Mouse (Mus musculus) lung, embryonic 14.5 days (tissue): ENCODE results near the gene H6pd. TPM values are rescaled to one million over a fixed set of nuclear protein-coding genes. Genes with fewer than 3 reads are reported as not detected.
A peak's percentile ranks its signal among the peaks of the same experiment; 100 is the strongest.

ENCODE experiments used
- ATAC-seq: fragments of 200-750 bp; cut with Nextera tagmentation; 2 replicates; pipeline ENCODE4 v1.8.0; 2017; ENCODE audit warnings: mild to moderate bottlenecking, moderate TSS enrichment, moderate library complexity; ENCODE audit not compliant: insufficient read depth
- DNase-seq: peaks from one replicate; pipeline ENCODE4 v3.0.0-alpha.2; 2015
- H3K27ac ChIP-seq: fragments of 300-500 bp; sonication (generic); 2 replicates; pipeline ENCODE4 v1.5.1; 2014; ENCODE audit warnings: low read depth, mild to moderate bottlenecking, moderate library complexity
- H3K27me3 ChIP-seq: fragments of 300-500 bp; sonication (generic); 2 replicates; pipeline ENCODE4 v1.6.1; 2014; ENCODE audit warnings: low read length, control low read depth; ENCODE audit not compliant: insufficient read depth
- H3K36me3 ChIP-seq: fragments of 300-500 bp; sonication (generic); 2 replicates; pipeline ENCODE4 v1.6.1; 2014; ENCODE audit warnings: control low read depth; ENCODE audit not compliant: insufficient read depth
- H3K4me1 ChIP-seq: fragments of 300-500 bp; sonication (generic); 2 replicates; pipeline ENCODE4 v1.6.1; 2014; ENCODE audit warnings: antibody characterized with exemption, control low read depth; ENCODE audit not compliant: insufficient read depth
- H3K4me2 ChIP-seq: fragments of 300-500 bp; sonication (generic); 2 replicates; pipeline ENCODE4 v1.6.1; 2014; ENCODE audit warnings: mild to moderate bottlenecking
- H3K4me3 ChIP-seq: fragments of 300-500 bp; sonication (generic); 2 replicates; pipeline ENCODE4 v1.5.1; 2014; ENCODE audit warnings: low read depth, low read length
- H3K9ac ChIP-seq: fragments of 300-500 bp; sonication (generic); 2 replicates; pipeline ENCODE4 v1.6.1; 2014
- H3K9me3 ChIP-seq: fragments of 300-500 bp; sonication (generic); 2 replicates; pipeline ENCODE4 v1.6.1; 2016; ENCODE audit warnings: low read depth, low read length, control low read depth
- CTCF ChIP-seq: IDR thresholded peaks from 2 replicates; pipeline ENCODE4 v1.5.1; 2016; ENCODE audit warnings: antibody characterized with exemption, low read depth
- WGBS: fragments of 180-500 bp; shearing (Covaris S2); extraction: QIAGEN DNeasy Blood & Tissue Kit; methylation state at CpG from one replicate; pipeline ENCODE4 v1.1.7; 2014; 5-methylcytosine and 5-hydroxymethylcytosine counted together
- polyA plus RNA-seq: library from polyadenylated mRNA; unstranded; fragments of >200 nt; fragmentation: Nextera tagmentation; extraction: Ambion mirVana; gene quantifications from 2 replicates; pipeline ENCODE4 v1.2.1, GENCODE M21; 2014

The H6pd gene
- polyA plus RNA-seq, 1 experiment from 2014 or later = 20.4 TPM

DNA sequence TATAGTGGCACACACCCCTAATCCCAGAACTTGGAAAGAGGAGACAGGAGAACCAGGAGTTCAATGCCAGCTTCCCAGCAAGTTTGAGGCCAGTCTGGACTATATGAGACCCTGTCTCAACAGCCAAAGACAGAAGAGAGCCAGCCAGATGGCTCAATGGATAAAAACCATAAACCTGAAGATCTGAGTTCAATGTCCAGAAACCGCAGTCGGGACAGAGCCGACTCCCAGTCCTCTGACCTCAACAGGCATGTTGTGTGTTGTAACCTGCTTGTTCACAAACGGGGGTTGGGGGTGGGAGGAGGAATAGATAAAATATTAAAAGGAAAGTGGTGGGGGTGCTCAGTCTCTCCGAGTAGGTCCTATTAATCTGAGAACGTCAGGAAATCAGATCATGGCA lies 43.6 kb downstream of the H6pd start:
- Histone ChIP-seq H3K36me3 (no peaks in the 10 kb centered on the region), H3K4me2 (no peak overlapping the region), H3K27ac (no peak overlapping the region), H3K4me3 (no peak overlapping the region), H3K27me3 (no peaks in the 10 kb centered on the region), H3K9me3 (no peaks in the 10 kb centered on the region), H3K9ac (no peak overlapping the region), H3K4me1 (0 out of 2 replicates have a peak, but pooled peaks cover 5% of the 10 kb centered on the region)
- no peak for ATAC-seq
- 62% methylated on average over 6 of the region's 6 CpGs for WGBS
- no peak for DNase-seq
- TF ChIP-seq CTCF = no peak

DNA sequence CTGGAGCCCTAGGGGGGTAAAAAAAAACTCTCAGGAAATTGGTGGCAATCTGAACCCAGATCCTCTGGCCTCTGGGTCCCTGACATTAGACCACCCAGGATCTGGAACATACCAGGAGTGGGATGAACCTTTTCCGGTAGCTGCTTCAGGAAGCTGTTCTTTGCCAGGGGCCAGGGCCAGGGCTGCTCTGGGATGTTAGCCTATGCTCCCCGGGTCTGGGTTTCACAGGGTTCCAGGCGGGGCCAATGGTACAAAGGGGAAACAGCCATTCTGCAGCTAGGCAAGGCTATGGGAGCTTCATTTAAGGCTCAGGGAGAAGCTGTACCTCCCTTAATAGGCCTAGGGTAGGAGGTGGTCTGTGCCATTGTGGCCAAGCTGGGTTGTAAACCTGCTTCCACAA lies 44.1 kb downstream of the H6pd start:
- WGBS = 60% methylated on average over 3 of the region's 3 CpGs
- no peak overlapping the region for H3K4me2 ChIP-seq
- ATAC-seq (no peak), DNase-seq (no peak)
- H3K9me3 ChIP-seq = no peaks in the 10 kb centered on the region
- TF ChIP-seq CTCF = no peak
- H3K27me3 ChIP-seq = no peaks in the 10 kb centered on the region
- H3K27ac ChIP-seq = no peak overlapping the region
- no peaks in the 10 kb centered on the region for H3K36me3 ChIP-seq
- H3K9ac ChIP-seq = no peak overlapping the region
- H3K4me3 ChIP-seq = no peak overlapping the region
- H3K4me1 ChIP-seq = 0 out of 2 replicates have a peak, but pooled peaks cover 5% of the 10 kb centered on the region

GRCm38 (mm10) chr4:149964285-149964684 lies 44.5 kb downstream of the H6pd start:
- DNase-seq (no peak), ATAC-seq (no peak)
- WGBS = 82% methylated on average over 8 of the region's 8 CpGs
- Histone ChIP-seq H3K4me3 (no peak overlapping the region), H3K4me2 (no peak overlapping the region), H3K9me3 (no peaks in the 10 kb centered on the region), H3K27ac (no peak overlapping the region), H3K4me1 (0 out of 2 replicates have a peak, but pooled peaks cover 5% of the 10 kb centered on the region), H3K27me3 (no peaks in the 10 kb centered on the region), H3K9ac (no peak overlapping the region), H3K36me3 (no peaks in the 10 kb centered on the region)
- no peak for TF ChIP-seq CTCF

DNA sequence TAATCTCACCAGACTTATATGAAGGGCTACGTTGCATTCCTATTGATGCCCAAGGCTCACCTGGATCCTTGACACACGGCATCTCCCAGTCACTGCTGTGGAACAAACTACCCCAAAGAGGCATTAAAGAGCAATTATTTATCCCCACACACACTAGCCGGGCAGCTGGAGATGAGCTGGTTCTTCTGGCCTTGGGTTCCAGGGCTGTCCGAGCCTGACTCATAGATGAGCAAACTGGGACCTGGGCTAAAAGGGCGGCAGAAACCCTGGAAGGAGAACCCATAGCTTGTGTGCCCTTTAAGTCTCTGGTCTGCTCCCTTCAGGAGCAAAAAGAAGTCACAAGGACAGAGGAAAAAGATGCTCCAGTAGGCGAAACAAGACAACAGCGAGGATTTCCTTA lies 48.4 kb downstream of the H6pd start:
- Histone ChIP-seq H3K36me3 (no peaks in the 10 kb centered on the region), H3K27me3 (peaks cover 20% of the 10 kb centered on the region), H3K9ac (no peak overlapping the region), H3K27ac (no peak overlapping the region), H3K4me2 (no peak overlapping the region), H3K4me3 (no peak overlapping the region), H3K9me3 (no peaks in the 10 kb centered on the region), H3K4me1 (no peaks in the 10 kb centered on the region)
- no peak for TF ChIP-seq CTCF
- no peak for DNase-seq
- WGBS = 83% methylated on average over 7 of the region's 7 CpGs
- ATAC-seq = no peak

DNA sequence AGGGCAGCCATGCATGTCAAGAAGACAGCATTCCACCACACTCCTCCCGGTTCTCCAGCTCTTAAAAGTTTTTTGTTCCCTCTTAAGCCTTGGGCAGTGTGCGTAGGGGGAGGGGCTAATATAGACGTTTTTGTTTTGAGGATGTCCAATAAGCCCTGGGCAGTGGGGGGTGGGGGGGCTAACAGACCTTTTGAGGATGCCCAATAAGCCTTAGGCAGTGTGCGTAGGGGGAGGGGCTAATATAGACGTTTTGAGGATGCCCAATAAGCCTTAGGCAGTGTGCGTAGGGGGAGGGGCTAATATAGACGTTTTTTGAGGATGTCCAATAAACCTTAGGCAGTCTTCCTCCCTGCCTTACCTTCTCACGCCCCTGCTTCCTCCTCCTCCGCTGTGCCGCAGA lies 49.0 kb downstream of the H6pd start:
- 48% methylated on average over 10 of the region's 10 CpGs for WGBS
- no peak overlapping the region for H3K4me2 ChIP-seq
- H3K27ac ChIP-seq = no peak overlapping the region
- ATAC-seq (no peak), DNase-seq (no peak)
- no peak overlapping the region for H3K9ac ChIP-seq
- TF ChIP-seq CTCF = no peak
- H3K4me1 ChIP-seq = no peaks in the 10 kb centered on the region
- H3K4me3 ChIP-seq = no peak overlapping the region
- no peaks in the 10 kb centered on the region for H3K36me3 ChIP-seq
- H3K9me3 ChIP-seq = no peaks in the 10 kb centered on the region
- H3K27me3 ChIP-seq = peaks cover 20% of the 10 kb centered on the region

DNA sequence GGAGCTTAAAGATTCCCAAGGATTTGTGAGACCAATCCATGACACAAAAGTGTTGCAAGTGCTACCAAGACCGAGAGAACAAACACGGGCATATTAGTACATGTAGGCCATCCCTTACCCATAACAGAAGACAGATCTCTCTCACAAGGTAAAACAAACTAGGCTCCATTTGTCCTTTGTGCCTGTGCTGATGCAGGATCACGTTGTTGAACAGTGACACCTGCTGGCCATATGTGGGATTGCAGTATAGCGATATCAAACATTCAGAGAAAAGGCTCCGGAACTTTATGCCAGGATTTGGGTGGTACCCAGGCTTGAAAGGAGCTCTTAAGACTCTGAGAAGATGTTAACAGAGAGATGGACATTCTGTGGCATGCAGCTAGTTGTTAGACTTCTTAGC lies 50.3 kb downstream of the H6pd start:
- ATAC-seq (no peak), DNase-seq (peak; percentile 94)
- Histone ChIP-seq H3K9me3 (no peaks in the 10 kb centered on the region), H3K36me3 (no peaks in the 10 kb centered on the region), H3K4me3 (no peak overlapping the region), H3K4me2 (no peak overlapping the region), H3K9ac (no peak overlapping the region), H3K27me3 (peaks cover 20% of the 10 kb centered on the region), H3K27ac (no peak overlapping the region), H3K4me1 (peaks cover 3% of the 10 kb centered on the region; the same call in 1 of the 2 replicates)
- peak; percentile 98 for TF ChIP-seq CTCF
- 3% methylated on average over 5 of the region's 5 CpGs for WGBS

DNA sequence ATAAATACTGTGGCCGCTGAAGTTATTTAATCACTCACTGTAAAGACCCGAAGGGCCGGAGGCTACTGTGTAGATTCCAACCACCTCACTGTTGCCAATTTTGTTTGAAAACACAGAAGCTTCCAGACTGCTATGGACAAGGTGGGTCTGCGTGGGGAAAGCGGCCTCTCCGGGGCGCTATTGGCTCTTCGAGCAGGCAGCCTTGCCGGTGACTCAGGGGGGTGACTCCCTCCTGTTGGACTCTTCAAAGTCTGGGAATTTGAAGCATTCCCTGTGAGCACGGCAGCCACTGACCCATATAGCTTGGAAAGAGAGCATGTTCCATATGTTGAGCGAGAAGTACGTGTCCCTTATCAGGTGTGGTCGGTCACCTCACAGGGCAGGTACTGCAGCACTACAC lies 52.8 kb downstream of the H6pd start:
- WGBS = 34% methylated on average over 13 of the region's 13 CpGs
- H3K4me2 ChIP-seq = peak overlapping the region; percentile 97; the same call in 1 of the 2 replicates
- no peak overlapping the region for H3K9ac ChIP-seq
- H3K27me3 ChIP-seq = peaks cover 24% of the 10 kb centered on the region
- no peak for TF ChIP-seq CTCF
- no peaks in the 10 kb centered on the region for H3K9me3 ChIP-seq
- DNase-seq (peak; percentile 20), ATAC-seq (no peak)
- H3K27ac ChIP-seq = no peak overlapping the region
- H3K36me3 ChIP-seq = no peaks in the 10 kb centered on the region
- no peak overlapping the region; the same call in 1 of the 2 replicates for H3K4me3 ChIP-seq
- H3K4me1 ChIP-seq = peaks cover 3% of the 10 kb centered on the region; the same call in 1 of the 2 replicates

GRCm38 (mm10) chr4:149955631-149956030 lies 53.2 kb downstream of the H6pd start:
- peaks cover 24% of the 10 kb centered on the region for H3K27me3 ChIP-seq
- no peaks in the 10 kb centered on the region for H3K9me3 ChIP-seq
- DNase-seq (no peak), ATAC-seq (peak; percentile 3; the same call in 1 of the 2 replicates)
- no peaks in the 10 kb centered on the region for H3K36me3 ChIP-seq
- peak overlapping the region; percentile 97 for H3K4me2 ChIP-seq
- no peak overlapping the region for H3K27ac ChIP-seq
- peaks cover 3% of the 10 kb centered on the region; the same call in 1 of the 2 replicates for H3K4me1 ChIP-seq
- no peak overlapping the region for H3K9ac ChIP-seq
- H3K4me3 ChIP-seq = peak overlapping the region; percentile 67
- WGBS = 13% methylated on average over 15 of the region's 15 CpGs
- TF ChIP-seq CTCF = no peak
